Mouse (Mus musculus) limb, embryonic 10.5 days (tissue): ENCODE measurements around the gene Efhc1. TPM values are rescaled to one million over a fixed set of nuclear protein-coding genes. Genes with fewer than 3 reads are reported as not detected.

Experiments
- DNase-seq: peaks from one replicate; pipeline ENCODE4 v3.0.0-alpha.2; 2017; ENCODE audit warnings: low spot score
- H3K27ac ChIP-seq: fragments of 300-500 bp; sonication (generic); 2 replicates; pipeline ENCODE4 v1.5.1; 2016; ENCODE audit warnings: mild to moderate bottlenecking
- H3K27me3 ChIP-seq: fragments of 300-500 bp; sonication (generic); 2 replicates; pipeline ENCODE4 v1.6.1; 2016; ENCODE audit warnings: low read depth, mild to moderate bottlenecking; ENCODE audit not compliant: poor library complexity, severe bottlenecking
- H3K36me3 ChIP-seq: fragments of 300-500 bp; sonication (generic); 2 replicates; pipeline ENCODE4 v1.6.1; 2016; ENCODE audit warnings: mild to moderate bottlenecking, moderate library complexity
- H3K4me1 ChIP-seq: fragments of 300-500 bp; sonication (generic); 2 replicates; pipeline ENCODE4 v1.6.1; 2016
- H3K4me3 ChIP-seq: fragments of 300-500 bp; sonication (generic); 2 replicates; pipeline ENCODE4 v1.5.1; 2016; ENCODE audit warnings: mild to moderate bottlenecking, moderate library complexity
- H3K9me3 ChIP-seq: fragments of 300-500 bp; sonication (generic); replicated peaks from 2 replicates; pipeline ENCODE4 v1.6.1; 2016; ENCODE audit warnings: mild to moderate bottlenecking
- WGBS: fragments of 180-500 bp; shearing (Covaris S2); methylation state at CpG from one replicate; pipeline ENCODE4 v1.1.7; 2016; 5-methylcytosine and 5-hydroxymethylcytosine counted together
- polyA plus RNA-seq: library from polyadenylated mRNA; unstranded; fragments of >200 nt; fragmentation: Nextera tagmentation; extraction: Ambion mirVana; gene quantifications from 2 replicates; pipeline ENCODE4 v1.2.1, GENCODE M21; 2016

Efhc1 gene
- polyA plus RNA-seq, 1 experiment from 2014 or later: 1.5 TPM

- Histone ChIP-seq H3K27ac (no peak overlapping the region), H3K36me3 (0 out of 2 replicates have a peak, but pooled peaks cover 7% of the 10 kb centered on the region), H3K27me3 (no peaks in the 10 kb centered on the region), H3K4me3 (no peak overlapping the region), H3K4me1 (peaks cover 7% of the 10 kb centered on the region), H3K9me3 (no peaks in the 10 kb centered on the region)
- DNase-seq: no peak
- WGBS: 86% methylated on average over 2 of the region's 2 CpGs
Observed at GRCm38 (mm10) chr1:21031650-21032049, 80.2 kb downstream of the Efhc1 start.

GRCm38 (mm10) chr1:21033065-21033791 is 81.8 kb downstream of the Efhc1 start:
- WGBS: 90% methylated on average over 11 of the region's 11 CpGs
- Histone ChIP-seq H3K27me3 (no peaks in the 10 kb centered on the region), H3K27ac (no peak overlapping the region), H3K4me1 (peaks cover 7% of the 10 kb centered on the region), H3K4me3 (no peak overlapping the region), H3K36me3 (0 out of 2 replicates have a peak, but pooled peaks cover 7% of the 10 kb centered on the region), H3K9me3 (no peaks in the 10 kb centered on the region)
- no peak for DNase-seq

- H3K27me3 ChIP-seq: no peaks in the 10 kb centered on the region
- 0 out of 2 replicates have a peak, but pooled peaks cover 7% of the 10 kb centered on the region for H3K36me3 ChIP-seq
- DNase-seq: no peak
- H3K4me1 ChIP-seq: peaks cover 7% of the 10 kb centered on the region
- no peak overlapping the region for H3K27ac ChIP-seq
- H3K4me3 ChIP-seq: no peak overlapping the region
- no peaks in the 10 kb centered on the region for H3K9me3 ChIP-seq
Observed at GRCm38 (mm10) chr1:21033792-21034119, 82.3 kb downstream of the Efhc1 start.

- no peak for DNase-seq
Observed at GRCm38 (mm10) chr1:21035878-21036277, 84.5 kb downstream of the Efhc1 start.

GRCm38 (mm10) chr1:21037881-21038601 is 86.6 kb downstream of the Efhc1 start:
- no peak for DNase-seq
- 0 out of 2 replicates have a peak, but pooled peaks cover 4% of the 10 kb centered on the region for H3K36me3 ChIP-seq
- peaks cover 34% of the 10 kb centered on the region for H3K4me1 ChIP-seq
- no peaks in the 10 kb centered on the region for H3K27me3 ChIP-seq
- no peaks in the 10 kb centered on the region for H3K9me3 ChIP-seq
- WGBS: 87% methylated on average over 6 of the region's 6 CpGs
- H3K27ac ChIP-seq: no peak overlapping the region
- no peak overlapping the region for H3K4me3 ChIP-seq

More at GRCm38 (mm10) chr1:21035878-21036277, 84.5 kb downstream of the Efhc1 start:
- Histone ChIP-seq H3K27ac (no peak overlapping the region), H3K36me3 (0 out of 2 replicates have a peak, but pooled peaks cover 4% of the 10 kb centered on the region), H3K27me3 (no peaks in the 10 kb centered on the region), H3K9me3 (no peaks in the 10 kb centered on the region), H3K4me3 (no peak overlapping the region), H3K4me1 (peaks cover 19% of the 10 kb centered on the region)
- 87% methylated on average over 6 of the region's 6 CpGs for WGBS

- Histone ChIP-seq H3K27me3 (no peaks in the 10 kb centered on the region), H3K36me3 (0 out of 2 replicates have a peak, but pooled peaks cover 4% of the 10 kb centered on the region), H3K27ac (no peak overlapping the region), H3K9me3 (no peaks in the 10 kb centered on the region), H3K4me3 (no peak overlapping the region), H3K4me1 (peaks cover 27% of the 10 kb centered on the region)
- 92% methylated on average over 3 of the region's 3 CpGs for WGBS
- no peak for DNase-seq
Observed at GRCm38 (mm10) chr1:21039564-21039963, 88.1 kb downstream of the Efhc1 start.

- H3K4me3 ChIP-seq: no peak overlapping the region
- DNase-seq: no peak
- H3K27me3 ChIP-seq: no peaks in the 10 kb centered on the region
- H3K27ac ChIP-seq: no peak overlapping the region
- H3K4me1 ChIP-seq: peaks cover 27% of the 10 kb centered on the region
- H3K36me3 ChIP-seq: 0 out of 2 replicates have a peak, but pooled peaks cover 2% of the 10 kb centered on the region
- H3K9me3 ChIP-seq: no peaks in the 10 kb centered on the region
- 92% methylated on average over 7 of the region's 7 CpGs for WGBS
Observed at GRCm38 (mm10) chr1:21040173-21040572, 88.7 kb downstream of the Efhc1 start.

Other genes starting within 250 kb of the Efhc1 start
- not detected in 2 replicates for gene Il17a, start 220.7 kb upstream of the Efhc1 start, polyA plus RNA-seq
- not detected in 2 replicates for gene Il17f, start 161.0 kb upstream of the Efhc1 start, polyA plus RNA-seq
- gene Mcm3, start 131.3 kb upstream of the Efhc1 start, polyA plus RNA-seq: 282 and 290 TPM in 2 replicates
- gene Paqr8, start 61.0 kb upstream of the Efhc1 start, polyA plus RNA-seq: 2.6 and 3.7 TPM in 2 replicates
- 5.1 and 6.1 TPM in 2 replicates for gene Tram2, start 127.6 kb downstream of the Efhc1 start, polyA plus RNA-seq